Mouse (Mus musculus) lung, embryonic 15.5 days (tissue): ENCODE data around the gene Kifc3. TPM values are rescaled to one million over a fixed set of nuclear protein-coding genes. Genes with fewer than 3 reads are reported as not detected.

Experiments used
- ATAC-seq: fragments of 200-750 bp; cut with Nextera tagmentation; 2 replicates; pipeline ENCODE4 v1.8.0; 2017; ENCODE audit warnings: moderate number of reproducible peaks, borderline replicate concordance; ENCODE audit not compliant: low FRiP score, low TSS enrichment; ENCODE audit errors: extremely low read depth
- H3K27ac ChIP-seq: fragments of 300-500 bp; sonication (generic); 2 replicates; pipeline ENCODE4 v1.5.1; 2015; ENCODE audit warnings: moderate library complexity, mild to moderate bottlenecking, inconsistent platforms
- H3K27me3 ChIP-seq: fragments of 300-500 bp; sonication (generic); 2 replicates; pipeline ENCODE4 v1.6.1; 2015; ENCODE audit warnings: inconsistent platforms
- H3K36me3 ChIP-seq: fragments of 300-500 bp; sonication (generic); 2 replicates; pipeline ENCODE4 v1.6.1; 2015; ENCODE audit warnings: inconsistent platforms
- H3K4me1 ChIP-seq: fragments of 300-500 bp; sonication (generic); 2 replicates; pipeline ENCODE4 v1.6.1; 2015; ENCODE audit warnings: inconsistent platforms
- H3K4me2 ChIP-seq: fragments of 300-500 bp; sonication (generic); 2 replicates; pipeline ENCODE4 v1.6.1; 2015; ENCODE audit warnings: inconsistent platforms, mild to moderate bottlenecking, moderate library complexity
- H3K4me3 ChIP-seq: fragments of 300-500 bp; sonication (generic); 2 replicates; pipeline ENCODE4 v1.5.1; 2015; ENCODE audit warnings: mild to moderate bottlenecking, inconsistent platforms
- H3K9ac ChIP-seq: fragments of 300-500 bp; sonication (generic); 2 replicates; pipeline ENCODE4 v1.6.1; 2015; ENCODE audit warnings: inconsistent platforms
- H3K9me3 ChIP-seq: fragments of 300-500 bp; sonication (generic); 2 replicates; pipeline ENCODE4 v1.6.1; 2016; ENCODE audit warnings: inconsistent platforms
- WGBS: fragments of 180-500 bp; shearing (Covaris S2); methylation state at CpG from one replicate; pipeline ENCODE4 v1.1.7; 2015; 5-methylcytosine and 5-hydroxymethylcytosine counted together
- polyA plus RNA-seq: library from polyadenylated mRNA; unstranded; fragments of >200 nt; fragmentation: Nextera tagmentation; extraction: Ambion mirVana; gene quantifications from 2 replicates; pipeline ENCODE4 v1.2.1, GENCODE M21; 2015

Gene Kifc3
- polyA plus RNA-seq, 1 experiment from 2014 or later = 27.0 TPM

DNA sequence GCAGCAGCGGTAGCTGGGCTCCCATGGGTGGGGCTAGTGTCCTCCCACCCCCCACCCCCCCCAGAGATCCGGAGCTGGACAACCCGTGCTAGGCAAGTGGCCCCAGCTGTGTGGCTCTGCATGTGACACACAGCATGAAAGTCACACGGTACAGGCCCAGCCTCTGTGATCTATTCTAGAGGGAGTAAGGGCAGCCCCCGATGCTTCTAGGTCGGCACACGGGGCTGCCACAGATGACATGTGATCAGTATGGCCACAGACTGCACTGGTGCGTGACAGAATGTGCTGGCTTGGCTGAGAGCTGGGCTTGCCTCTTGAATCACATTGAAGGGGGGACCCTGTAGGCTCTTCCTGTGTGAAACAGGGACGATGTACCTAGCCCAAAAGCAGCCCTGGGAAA is 75.0 kb downstream of the Kifc3 start:
- Histone ChIP-seq H3K4me1 (peaks cover 5% of the 10 kb centered on the region; the same call in 1 of the 2 replicates), H3K9me3 (no peaks in the 10 kb centered on the region), H3K9ac (no peak overlapping the region), H3K27ac (no peak overlapping the region), H3K4me2 (no peak overlapping the region), H3K27me3 (no peaks in the 10 kb centered on the region), H3K36me3 (peaks cover 20% of the 10 kb centered on the region; the same call in 1 of the 2 replicates), H3K4me3 (no peak overlapping the region)
- WGBS = 66% methylated on average over 9 of the region's 9 CpGs
- no peak for ATAC-seq

DNA sequence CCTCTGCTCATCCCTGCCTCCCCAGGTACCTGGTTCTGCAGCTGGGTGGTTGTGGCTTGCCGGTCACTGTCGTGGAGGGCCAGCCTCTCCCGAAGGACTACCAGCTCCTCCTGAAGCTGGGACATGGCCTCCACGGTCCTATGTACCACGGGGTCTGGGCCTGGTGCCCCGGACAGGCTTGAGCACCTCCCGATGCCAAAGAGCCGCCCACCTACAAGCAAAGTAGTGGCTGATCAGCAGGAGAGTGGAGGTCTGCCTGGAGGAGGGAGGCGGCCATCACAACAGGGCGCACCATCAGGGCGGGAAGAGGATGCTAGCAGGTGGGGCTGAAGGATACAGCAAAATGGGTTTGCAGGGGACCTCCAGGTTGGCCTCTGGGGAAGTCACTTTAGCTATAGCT is 76.1 kb downstream of the Kifc3 start:
- 87% methylated on average over 11 of the region's 11 CpGs for WGBS
- no peak overlapping the region for H3K9ac ChIP-seq
- no peak for ATAC-seq
- H3K4me1 ChIP-seq = peaks cover 3% of the 10 kb centered on the region; the same call in 1 of the 2 replicates
- no peaks in the 10 kb centered on the region for H3K9me3 ChIP-seq
- H3K27ac ChIP-seq = no peak overlapping the region
- H3K4me2 ChIP-seq = no peak overlapping the region
- H3K4me3 ChIP-seq = no peak overlapping the region
- H3K36me3 ChIP-seq = peaks cover 12% of the 10 kb centered on the region; the same call in 1 of the 2 replicates
- H3K27me3 ChIP-seq = no peaks in the 10 kb centered on the region

DNA sequence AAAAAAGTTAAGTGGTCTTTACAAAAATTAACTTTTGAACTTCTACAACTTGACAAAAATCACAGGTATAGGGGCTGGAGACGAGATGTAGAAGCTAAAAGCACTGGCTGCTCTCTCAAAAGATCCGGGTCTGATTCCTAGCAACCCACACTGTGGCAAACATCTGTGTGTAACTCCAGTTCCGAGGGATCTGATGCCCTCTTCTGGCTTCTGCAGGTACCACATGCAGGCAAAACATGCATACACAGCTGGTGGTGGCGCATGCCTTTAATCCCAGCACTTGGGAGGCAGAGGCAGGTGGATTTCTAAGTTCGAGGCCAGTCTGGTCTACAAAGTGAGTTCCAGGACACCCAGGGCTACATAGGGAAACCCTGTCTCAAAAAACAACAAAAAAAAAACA is 79.2 kb downstream of the Kifc3 start:
- H3K4me1 ChIP-seq = no peaks in the 10 kb centered on the region
- H3K36me3 ChIP-seq = peaks cover 11% of the 10 kb centered on the region; the same call in 1 of the 2 replicates
- ATAC-seq = no peak
- H3K4me3 ChIP-seq = no peak overlapping the region
- no peaks in the 10 kb centered on the region for H3K27me3 ChIP-seq
- H3K4me2 ChIP-seq = no peak overlapping the region
- H3K9me3 ChIP-seq = no peaks in the 10 kb centered on the region
- H3K9ac ChIP-seq = no peak overlapping the region
- WGBS = 89% methylated on average over 5 of the region's 5 CpGs
- H3K27ac ChIP-seq = no peak overlapping the region

DNA sequence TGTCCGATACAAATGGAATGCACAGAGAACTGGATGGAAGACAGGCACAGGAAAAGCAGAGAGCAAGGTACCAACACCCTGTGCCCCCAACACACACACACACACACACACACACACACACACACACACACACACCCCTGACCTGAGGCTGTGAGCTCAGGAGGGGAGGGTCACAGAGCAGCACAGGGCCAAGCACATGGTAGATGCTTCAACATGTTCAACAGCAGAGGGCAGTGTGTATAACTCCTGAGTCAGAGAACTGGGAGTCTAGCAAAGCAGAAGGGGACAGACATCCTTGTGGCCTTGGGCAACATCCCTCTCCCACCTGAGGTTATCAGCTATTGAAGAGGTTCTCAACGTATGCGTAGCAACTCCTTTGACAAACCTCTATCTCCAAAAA is 88.9 kb downstream of the Kifc3 start:
- Histone ChIP-seq H3K27ac (no peak overlapping the region), H3K9ac (no peak overlapping the region), H3K4me1 (no peaks in the 10 kb centered on the region), H3K9me3 (no peaks in the 10 kb centered on the region), H3K4me2 (no peak overlapping the region), H3K27me3 (no peaks in the 10 kb centered on the region), H3K4me3 (no peak overlapping the region), H3K36me3 (peaks cover 11% of the 10 kb centered on the region; the same call in 1 of the 2 replicates)
- 66% methylated on average over 3 of the region's 3 CpGs for WGBS
- ATAC-seq = no peak

DNA sequence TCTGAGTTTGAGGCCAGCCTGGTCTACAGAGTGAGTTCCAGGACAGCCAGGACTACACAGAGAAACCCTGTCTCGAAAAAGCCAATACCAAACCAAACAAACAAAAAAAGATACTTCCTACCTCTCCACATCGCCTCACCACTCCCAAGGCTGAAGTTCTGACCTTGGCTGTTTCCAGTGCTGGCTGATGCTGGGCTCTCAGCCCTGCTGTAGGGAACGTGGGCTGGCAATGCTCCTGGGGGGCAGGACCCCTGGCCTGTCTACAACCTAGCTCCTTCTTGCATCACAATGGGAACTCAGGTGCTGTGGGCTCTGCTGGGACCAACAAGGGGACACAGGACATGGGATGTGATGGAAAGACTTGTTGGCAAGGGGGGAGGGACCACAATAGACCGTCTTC is 89.5 kb downstream of the Kifc3 start:
- no peak overlapping the region for H3K27ac ChIP-seq
- H3K9me3 ChIP-seq = no peaks in the 10 kb centered on the region
- no peak overlapping the region for H3K9ac ChIP-seq
- 53% methylated on average over 4 of the region's 4 CpGs for WGBS
- ATAC-seq = no peak
- H3K4me1 ChIP-seq = no peaks in the 10 kb centered on the region
- no peak overlapping the region for H3K4me3 ChIP-seq
- H3K4me2 ChIP-seq = no peak overlapping the region
- H3K27me3 ChIP-seq = no peaks in the 10 kb centered on the region
- peaks cover 14% of the 10 kb centered on the region; the same call in 1 of the 2 replicates for H3K36me3 ChIP-seq

DNA sequence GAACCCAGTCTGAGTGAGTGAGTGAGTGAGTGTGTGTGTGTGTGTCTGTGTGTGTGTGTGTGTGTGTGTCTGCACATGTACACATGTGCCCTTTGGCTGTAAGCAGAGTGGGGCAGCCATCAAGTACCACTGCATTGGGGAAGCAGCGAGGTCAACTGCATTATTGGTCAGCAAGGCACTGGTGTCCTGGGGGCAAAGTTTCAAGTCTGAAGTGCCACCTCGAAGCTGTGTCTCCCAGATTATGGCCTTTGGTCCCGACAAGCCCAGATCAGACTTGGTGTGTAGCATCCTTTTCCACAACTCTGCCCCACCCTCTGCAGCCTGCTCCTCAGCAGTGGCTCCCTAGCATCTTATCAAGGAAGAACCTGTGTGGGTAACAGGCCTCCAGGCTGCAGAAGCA is 90.0 kb downstream of the Kifc3 start:
- no peak overlapping the region for H3K4me2 ChIP-seq
- H3K9ac ChIP-seq = no peak overlapping the region
- no peaks in the 10 kb centered on the region for H3K9me3 ChIP-seq
- no peak for ATAC-seq
- 89% methylated on average over 3 of the region's 3 CpGs for WGBS
- no peak overlapping the region for H3K27ac ChIP-seq
- no peaks in the 10 kb centered on the region for H3K4me1 ChIP-seq
- peaks cover 20% of the 10 kb centered on the region; the same call in 1 of the 2 replicates for H3K36me3 ChIP-seq
- no peak overlapping the region for H3K4me3 ChIP-seq
- no peaks in the 10 kb centered on the region for H3K27me3 ChIP-seq

DNA sequence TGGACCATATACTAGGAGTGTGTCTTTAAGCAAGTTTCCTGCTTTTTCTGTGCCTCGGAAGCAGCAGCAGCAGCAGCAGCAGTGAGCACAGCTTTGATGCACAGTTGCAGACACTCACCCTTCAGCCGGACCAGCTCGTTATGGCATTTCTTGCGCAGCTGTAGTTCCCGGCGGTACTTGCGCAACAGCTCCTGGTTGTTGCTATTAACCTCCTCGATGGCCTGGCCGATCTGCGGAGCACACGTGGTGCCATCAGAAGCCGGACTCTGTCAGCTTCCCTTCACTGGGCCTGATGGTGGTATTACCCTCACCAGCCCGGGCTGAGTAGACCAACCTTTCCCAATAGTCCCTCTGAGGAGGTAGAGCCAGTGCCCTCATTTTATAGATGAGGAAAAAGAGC is 95.3 kb downstream of the Kifc3 start:
- Histone ChIP-seq H3K27ac (no peak overlapping the region), H3K4me1 (no peaks in the 10 kb centered on the region), H3K36me3 (peaks cover 35% of the 10 kb centered on the region), H3K9me3 (no peaks in the 10 kb centered on the region), H3K27me3 (no peaks in the 10 kb centered on the region), H3K9ac (no peak overlapping the region), H3K4me2 (no peak overlapping the region), H3K4me3 (no peak overlapping the region)
- 82% methylated on average over 13 of the region's 13 CpGs for WGBS
- no peak for ATAC-seq

DNA sequence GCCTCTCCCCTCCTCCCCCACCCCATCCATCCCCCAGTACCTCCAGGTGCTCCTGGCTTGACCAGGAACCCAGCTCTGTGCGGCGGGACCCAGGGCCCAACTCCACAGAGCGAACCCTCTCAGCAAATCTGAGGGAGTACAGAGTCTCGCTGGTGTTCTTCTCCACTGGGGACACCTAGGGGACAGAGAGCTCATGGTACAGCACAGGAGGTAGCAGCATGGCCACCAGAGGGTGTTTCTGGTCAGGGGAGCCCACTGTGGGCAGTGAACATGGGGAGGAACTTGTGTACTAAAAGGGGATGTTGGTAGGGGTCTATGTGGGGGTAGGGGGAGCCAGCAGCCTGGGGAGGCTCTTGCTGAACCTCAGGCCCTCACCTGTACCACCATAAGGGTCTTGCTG is 100.6 kb downstream of the Kifc3 start:
- H3K9ac ChIP-seq = no peak overlapping the region
- 61% methylated on average over 4 of the region's 4 CpGs for WGBS
- ATAC-seq = no peak
- H3K27ac ChIP-seq = no peak overlapping the region
- H3K4me2 ChIP-seq = no peak overlapping the region
- H3K27me3 ChIP-seq = no peaks in the 10 kb centered on the region
- H3K9me3 ChIP-seq = no peaks in the 10 kb centered on the region
- no peaks in the 10 kb centered on the region for H3K4me1 ChIP-seq
- H3K36me3 ChIP-seq = peaks cover 48% of the 10 kb centered on the region
- H3K4me3 ChIP-seq = no peak overlapping the region

DNA sequence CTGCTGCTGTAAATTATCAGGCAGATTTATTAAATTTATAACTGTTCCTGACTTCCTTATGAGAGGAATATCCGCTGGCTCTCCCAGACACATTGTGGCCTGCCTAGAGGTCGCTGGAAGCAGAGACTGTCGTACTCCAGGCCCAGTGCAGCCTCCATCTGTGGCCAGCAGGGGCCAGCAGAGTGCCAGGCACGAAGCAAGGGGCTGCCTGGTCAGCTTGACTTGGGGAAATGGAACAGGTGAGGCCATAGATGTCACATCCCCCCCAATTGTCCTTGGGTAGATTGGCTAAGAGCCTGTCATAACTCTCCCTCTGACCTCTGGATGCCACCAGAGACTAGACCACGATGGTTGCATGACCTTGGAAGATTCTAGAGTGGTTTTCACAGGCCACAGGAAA is 103.6 kb downstream of the Kifc3 start:
- ATAC-seq = no peak
- 21% methylated on average over 5 of the region's 5 CpGs for WGBS
- H3K36me3 ChIP-seq = peaks cover 42% of the 10 kb centered on the region
- H3K9ac ChIP-seq = no peak overlapping the region
- no peaks in the 10 kb centered on the region for H3K9me3 ChIP-seq
- H3K27me3 ChIP-seq = no peaks in the 10 kb centered on the region
- no peaks in the 10 kb centered on the region for H3K4me1 ChIP-seq
- H3K4me2 ChIP-seq = no peak overlapping the region
- no peak overlapping the region for H3K27ac ChIP-seq
- H3K4me3 ChIP-seq = no peak overlapping the region

DNA sequence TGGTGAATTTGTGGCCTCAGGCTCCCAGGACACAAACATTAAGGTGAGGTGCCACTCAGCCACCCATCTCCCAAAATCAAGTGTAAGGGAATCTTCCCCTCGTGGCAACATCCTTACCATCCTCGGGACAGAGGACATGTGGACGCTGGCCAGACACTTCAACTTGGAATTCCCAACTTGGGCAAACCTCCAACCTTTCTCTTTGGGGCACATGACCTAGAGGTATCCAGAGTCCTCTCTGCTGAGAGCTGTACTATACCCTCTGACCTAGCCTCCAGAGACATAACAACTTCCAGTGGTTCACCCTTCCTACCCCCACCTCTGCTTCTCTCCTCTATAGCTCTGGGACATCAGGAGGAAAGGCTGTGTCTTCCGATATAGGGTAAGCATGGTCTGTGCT is 109.0 kb downstream of the Kifc3 start:
- 86% methylated on average over 4 of the region's 4 CpGs for WGBS
- no peak overlapping the region for H3K4me3 ChIP-seq
- H3K36me3 ChIP-seq = peaks cover 26% of the 10 kb centered on the region; the same call in 1 of the 2 replicates
- H3K27me3 ChIP-seq = no peaks in the 10 kb centered on the region
- H3K9ac ChIP-seq = no peak overlapping the region
- no peak for ATAC-seq
- H3K27ac ChIP-seq = no peak overlapping the region
- H3K4me1 ChIP-seq = no peaks in the 10 kb centered on the region
- H3K9me3 ChIP-seq = no peaks in the 10 kb centered on the region
- H3K4me2 ChIP-seq = no peak overlapping the region

DNA sequence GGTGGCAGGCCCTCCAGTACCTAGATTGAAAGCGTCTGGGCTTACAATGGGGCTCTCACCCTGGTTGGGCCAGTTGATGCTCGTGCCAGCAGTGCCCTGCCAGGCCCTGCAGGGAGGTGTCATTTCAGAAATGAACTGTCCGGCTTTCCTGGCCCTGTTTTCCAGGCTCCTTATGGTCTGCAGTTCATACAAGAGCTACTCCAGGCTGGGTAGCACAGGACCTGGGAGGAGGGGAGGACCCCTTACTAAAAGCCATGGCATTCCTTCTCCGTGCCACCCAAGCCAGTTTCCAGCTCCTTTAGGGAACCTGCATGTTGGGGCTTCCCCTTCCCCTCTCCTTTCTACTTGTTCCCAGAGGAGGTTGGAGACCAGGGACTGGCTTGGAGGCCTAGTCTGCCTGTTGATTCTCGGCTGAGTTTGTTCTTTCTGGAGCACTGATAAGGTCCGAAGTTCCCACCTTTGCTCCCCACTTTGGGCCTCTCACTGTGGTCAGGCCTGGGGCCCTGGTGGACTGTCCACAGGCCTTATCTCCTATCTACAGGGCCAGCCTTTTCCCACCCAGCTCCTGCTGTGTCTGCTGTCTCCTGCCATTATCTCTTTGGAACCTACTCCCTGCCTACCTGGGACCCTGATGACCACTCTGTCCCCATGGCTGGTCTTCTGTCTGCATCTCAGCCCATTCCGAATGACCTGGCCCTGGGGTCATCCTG is 117.0 kb downstream of the Kifc3 start:
- peaks cover 16% of the 10 kb centered on the region; the same call in 1 of the 2 replicates for H3K36me3 ChIP-seq
- H3K9ac ChIP-seq = no peak overlapping the region
- no peak overlapping the region for H3K4me3 ChIP-seq
- H3K4me1 ChIP-seq = peaks cover 9% of the 10 kb centered on the region
- no peak for ATAC-seq
- 79% methylated on average over 7 of the region's 7 CpGs for WGBS
- no peaks in the 10 kb centered on the region for H3K9me3 ChIP-seq
- H3K27me3 ChIP-seq = no peaks in the 10 kb centered on the region
- no peak overlapping the region for H3K4me2 ChIP-seq
- H3K27ac ChIP-seq = no peak overlapping the region

DNA sequence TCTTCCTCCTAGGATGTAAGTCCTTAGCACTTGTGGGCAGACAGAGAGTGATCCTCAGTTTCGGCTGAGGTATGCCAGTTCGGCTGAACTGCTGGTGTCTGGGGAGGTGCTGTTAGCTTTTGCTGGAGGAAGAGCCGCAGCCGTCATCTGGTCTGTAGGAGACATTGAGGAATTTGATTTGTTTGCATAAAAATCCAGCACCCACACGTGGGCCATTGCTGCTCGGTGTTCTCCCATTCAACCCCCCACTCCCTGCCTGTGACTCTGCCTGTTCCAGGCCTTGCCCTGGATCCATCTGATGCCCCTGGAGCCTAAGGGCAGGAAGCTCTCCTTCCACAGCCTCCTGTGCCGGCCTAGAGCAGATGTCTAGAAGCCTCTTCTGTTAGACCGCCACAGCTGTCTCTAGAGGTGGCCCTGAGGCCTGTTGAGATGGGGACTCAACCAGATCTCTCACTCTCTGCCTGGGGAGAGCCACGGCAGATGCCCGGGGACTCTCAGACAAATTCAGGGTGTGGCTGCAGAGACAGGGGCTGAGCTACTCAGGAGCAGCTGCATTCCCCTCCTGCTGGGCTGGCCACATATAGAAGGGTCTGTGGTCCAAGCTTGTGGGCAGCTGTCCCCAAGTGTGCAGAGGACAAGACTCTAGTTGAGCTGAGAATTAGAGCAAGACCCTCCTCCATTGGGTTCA is 117.7 kb downstream of the Kifc3 start:
- WGBS = 68% methylated on average over 10 of the region's 10 CpGs
- H3K4me3 ChIP-seq = no peak overlapping the region
- peaks cover 13% of the 10 kb centered on the region; the same call in 1 of the 2 replicates for H3K36me3 ChIP-seq
- no peak overlapping the region for H3K27ac ChIP-seq
- no peak overlapping the region for H3K4me2 ChIP-seq
- H3K9ac ChIP-seq = no peak overlapping the region
- no peak for ATAC-seq
- H3K9me3 ChIP-seq = no peaks in the 10 kb centered on the region
- no peaks in the 10 kb centered on the region for H3K27me3 ChIP-seq
- H3K4me1 ChIP-seq = peaks cover 9% of the 10 kb centered on the region
